Mouse (Mus musculus): Measurements from ENCODE around the gene Ccnb1.
"Not testable (repeated sequence)": the region's sequence is repeated elsewhere in the genome, so short reads cannot be mapped to it uniquely, and the experiment has no call there.

Ccnb1 gene

DNA sequence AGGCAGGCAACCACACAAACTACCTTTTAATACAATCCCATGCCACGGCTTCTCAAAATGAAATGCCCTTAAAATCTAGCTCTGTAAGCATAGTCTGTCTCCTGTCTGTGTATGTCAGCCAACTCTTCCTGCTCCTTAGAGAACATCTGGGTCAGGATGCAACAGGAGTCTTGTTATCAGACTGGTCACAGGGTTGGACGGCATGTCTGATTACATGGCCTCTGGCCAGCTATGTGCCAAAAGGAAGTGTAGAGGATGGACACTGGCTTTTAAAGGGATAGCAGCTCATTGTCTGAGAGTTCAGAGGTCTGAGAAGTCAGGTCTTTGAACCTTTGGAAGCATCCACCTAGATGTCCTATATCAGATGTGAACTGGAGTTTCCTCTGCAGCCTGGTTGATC lies 31.0 kb downstream of the Ccnb1 start:
- peak; percentile 45 for DNase-seq

DNA sequence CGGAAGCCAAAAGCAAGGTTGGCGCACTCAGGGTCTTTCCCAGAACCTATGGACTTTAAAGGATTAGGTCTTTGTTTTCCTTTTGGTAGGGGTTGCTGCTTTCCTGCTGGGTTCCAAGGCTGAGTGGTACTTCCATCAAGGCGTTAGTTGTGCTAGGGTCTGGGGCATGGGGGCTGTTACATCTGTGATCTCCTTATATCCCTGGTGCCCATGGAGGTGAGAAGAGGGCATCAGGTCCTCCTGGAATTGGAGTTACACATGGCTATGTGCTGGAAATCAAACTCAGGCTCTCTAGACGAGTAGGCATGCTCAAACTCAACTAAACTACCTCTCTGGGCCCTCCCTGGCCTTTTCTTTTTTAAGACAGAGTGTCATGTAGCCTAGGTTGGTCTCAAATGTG lies 32.2 kb downstream of the Ccnb1 start:
- no peak for DNase-seq

DNA sequence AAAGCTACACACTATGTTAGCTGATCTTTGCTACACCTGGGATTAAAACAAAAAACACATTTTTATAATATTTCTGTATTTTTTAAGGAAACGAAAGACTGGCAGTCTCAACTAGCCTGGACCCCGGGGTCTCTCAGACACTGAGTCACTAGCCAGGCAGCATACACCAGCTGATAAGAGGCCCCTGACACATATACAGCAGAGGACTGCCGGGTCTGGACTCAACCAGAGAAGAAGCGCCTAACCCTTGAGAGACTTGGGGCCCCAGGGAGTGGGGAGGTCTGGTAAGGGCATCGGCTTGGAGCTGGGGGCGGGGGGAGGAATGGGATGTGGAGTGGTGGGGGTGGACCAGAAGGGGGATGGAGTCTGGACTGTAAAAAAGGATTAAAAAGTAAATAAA lies 33.4 kb downstream of the Ccnb1 start:
- DNase-seq, result no peak

DNA sequence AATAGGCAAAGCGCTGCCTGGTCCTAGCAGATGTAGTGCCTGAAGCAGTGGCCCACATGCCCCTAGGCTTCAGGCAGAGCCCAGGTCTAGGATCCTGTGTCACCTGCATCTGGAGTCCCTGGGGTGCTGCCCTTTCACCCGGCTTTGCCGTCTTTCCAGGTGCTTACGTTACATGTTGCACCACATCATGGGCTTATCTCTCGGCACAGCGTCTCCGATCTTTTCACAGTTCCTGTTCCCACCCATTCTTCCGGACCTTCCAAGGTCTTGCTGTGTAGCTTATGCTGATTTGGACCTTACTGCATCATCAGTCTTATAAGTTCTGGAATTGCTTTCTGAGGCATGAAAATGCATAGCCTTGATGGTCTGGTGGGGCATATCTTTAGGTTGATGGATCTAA lies 33.8 kb downstream of the Ccnb1 start:
- DNase-seq, result no peak

DNA sequence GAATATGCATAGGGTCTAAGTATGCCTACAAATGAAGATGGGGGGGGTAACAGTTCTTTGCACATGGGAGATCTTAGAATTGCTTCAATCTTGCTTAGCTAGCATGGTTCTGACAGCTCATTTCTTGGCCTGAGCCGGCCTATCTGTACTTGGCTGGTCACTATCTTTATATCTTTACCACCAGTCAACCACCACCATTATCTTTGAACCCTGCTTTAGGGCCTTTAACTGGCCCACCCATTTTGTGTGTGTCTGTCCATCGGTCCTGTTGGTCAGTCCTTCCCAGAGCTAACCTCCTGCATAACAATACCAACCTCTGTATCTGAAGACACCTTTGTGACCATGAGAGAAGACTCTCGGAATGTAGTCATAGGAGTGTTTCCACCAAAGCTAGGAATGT lies 35.0 kb downstream of the Ccnb1 start:
- DNase-seq, result no peak

DNA sequence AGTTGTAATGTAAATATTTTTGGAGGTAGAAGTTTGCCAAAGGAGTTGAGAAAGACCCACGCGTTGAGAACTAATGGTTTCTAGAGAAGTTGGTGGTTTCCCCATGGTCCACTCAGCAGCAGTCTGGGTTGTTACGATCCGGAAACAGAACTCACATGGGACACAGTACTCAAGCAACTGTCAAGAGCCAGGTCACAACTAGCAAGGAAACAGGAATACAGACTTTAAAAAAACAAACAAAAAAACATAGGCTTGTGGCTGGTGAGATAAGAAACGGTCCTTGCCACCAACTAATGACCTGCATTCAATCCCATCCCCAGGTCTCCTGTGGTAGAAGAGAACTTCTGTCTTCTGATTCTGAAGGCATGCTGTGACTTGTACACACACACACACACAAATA lies 35.6 kb downstream of the Ccnb1 start:
- DNase-seq, result no peak

DNA sequence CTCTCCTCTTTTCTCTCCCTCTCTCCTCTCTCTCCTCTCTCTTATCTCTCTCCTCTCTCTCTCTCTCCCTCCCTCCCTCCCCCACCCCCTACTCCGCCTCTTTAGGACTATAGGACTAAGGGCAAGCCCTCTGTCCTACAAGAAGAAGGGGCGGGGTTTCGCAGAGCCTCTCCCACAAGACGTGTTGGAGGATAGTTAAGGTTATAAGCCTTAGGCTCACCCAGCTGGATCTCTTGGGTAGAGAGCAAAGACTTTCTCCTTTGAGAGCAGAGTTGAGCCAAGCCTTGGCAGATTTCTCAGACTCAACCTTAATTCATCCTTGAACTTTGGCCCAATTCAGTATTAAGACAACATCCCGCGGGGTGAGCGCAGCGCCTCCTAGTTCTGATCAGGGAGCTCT lies 37.7 kb downstream of the Ccnb1 start:
- no peak for DNase-seq

DNA sequence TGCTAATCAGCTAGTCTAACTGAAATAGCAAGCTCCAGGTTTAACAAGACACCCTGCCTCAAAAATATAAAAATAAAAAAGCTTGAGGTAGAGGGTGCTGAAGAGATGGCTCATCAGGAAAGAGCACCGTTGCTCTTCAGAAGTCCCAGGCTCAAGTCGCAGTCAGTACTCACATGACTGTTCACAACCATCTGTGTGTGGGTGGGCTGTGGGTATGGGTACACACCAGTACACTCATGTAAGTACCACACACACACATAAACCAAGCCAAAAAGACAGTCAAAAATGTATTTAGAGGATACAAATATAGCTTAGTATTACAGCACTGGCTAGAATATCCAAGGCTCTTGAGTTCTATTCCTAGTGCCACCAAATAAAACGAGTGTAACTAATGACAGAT lies 40.3 kb downstream of the Ccnb1 start:
- DNase-seq, result no peak

DNA sequence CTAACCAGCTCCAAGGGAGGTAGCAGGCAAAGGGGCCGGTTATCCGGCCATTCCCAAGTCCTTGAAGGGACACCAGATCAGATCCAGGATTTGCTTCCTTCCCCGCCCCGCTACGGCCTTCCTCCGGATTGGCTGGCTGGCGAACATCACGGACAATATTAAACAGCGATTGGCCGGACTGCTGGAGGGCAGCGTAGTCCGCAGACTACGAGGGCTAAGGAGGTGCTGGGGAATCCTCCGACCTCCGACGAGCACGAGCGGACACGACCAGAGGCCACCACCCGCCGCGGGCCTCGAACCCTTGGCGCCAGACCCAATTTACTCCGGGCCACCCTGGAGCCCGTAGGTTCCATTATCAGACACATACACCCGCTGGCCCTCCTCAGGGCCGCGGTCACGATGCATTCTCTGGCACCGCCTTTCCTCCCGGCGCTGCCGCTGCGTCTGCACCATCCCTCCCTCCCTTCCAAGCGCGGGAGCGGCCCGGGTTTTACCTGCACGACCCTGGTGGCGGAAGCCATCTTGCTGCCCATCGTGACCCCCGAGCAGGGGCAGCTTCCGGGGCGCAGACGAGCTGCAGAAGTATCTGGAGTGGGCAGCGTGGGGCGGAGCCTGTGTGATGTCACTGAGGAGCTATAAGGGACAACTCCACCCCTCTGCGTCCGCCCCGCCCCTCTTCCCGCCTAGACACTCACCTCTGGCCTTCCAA lies 42.2 kb downstream of the Ccnb1 start, which contains the start of gene Mrps36:
TSS of gene Mrps36 (minus strand) at position 624 of the 709 bp plus-strand sequence.
- DNase-seq, result peak; percentile 95

DNA sequence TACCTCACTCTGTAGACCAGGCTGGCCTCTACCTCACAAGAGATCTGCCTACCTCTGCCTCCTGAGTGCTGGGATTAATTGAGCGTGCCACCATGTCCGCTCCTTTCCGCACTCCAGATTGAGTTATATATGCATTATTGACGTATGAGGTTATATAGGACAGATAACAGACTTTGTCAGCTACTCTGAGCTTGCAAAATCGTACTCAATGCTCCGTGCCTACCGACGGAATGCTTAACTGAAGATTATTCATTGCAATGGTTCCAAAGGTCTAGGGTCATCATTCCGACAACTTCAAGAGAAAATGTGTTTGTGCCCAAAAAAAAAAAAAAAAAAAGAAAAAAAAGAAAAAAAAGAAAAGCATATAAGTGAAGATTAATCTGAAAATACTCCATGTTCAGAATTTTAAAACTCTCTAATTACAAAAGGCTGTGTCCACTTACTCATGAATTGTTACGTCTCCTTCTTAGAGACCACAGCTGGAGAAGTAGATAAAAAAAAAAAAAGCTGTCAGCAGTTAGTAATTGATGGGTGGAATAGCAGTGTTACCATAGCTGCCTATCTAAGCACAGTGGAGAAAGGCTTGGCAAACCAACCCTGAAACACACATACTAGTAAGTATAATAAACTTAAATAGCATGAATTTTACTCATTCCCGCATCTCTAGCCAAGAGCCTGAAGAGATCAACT lies 42.9 kb downstream of the Ccnb1 start:
- no peak for DNase-seq

DNA sequence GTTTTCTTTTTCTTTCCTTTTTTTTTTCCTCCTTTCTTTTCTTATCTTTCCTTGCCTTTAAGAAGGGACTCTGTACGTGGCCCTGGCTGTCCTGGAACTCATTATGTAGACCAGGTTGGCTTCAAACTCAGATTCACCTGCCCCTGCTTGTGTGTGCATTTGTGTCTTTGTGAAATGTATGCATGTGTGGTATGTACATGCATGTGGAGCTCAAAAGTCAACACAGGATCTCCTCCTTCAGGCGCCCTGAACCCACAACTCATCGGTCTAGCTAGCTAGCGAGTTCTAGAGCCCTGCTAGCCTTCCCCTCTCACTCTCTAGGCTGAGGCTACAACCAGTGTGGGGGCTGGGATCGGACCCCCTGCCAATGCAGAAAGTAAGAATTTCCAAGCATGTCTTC lies 43.5 kb downstream of the Ccnb1 start:
- no peak for DNase-seq

DNA sequence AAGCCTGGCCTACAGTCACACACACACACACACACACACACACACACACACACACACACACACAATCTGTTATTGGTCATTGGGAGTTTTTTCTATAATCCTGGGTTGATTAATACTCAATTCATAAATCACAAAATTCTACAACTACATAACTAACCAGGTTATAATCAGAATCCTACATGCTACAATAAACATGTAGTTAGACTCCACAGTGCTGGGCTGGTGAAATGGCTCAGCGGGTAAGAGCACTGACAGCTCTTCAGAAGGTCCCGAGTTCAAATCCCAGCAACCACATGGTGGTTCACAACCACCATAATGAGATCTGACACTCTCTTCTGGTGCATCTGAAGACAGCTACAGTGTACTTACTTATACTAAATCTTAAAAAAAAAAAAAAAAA lies 53.6 kb downstream of the Ccnb1 start:
- no peak for DNase-seq

DNA sequence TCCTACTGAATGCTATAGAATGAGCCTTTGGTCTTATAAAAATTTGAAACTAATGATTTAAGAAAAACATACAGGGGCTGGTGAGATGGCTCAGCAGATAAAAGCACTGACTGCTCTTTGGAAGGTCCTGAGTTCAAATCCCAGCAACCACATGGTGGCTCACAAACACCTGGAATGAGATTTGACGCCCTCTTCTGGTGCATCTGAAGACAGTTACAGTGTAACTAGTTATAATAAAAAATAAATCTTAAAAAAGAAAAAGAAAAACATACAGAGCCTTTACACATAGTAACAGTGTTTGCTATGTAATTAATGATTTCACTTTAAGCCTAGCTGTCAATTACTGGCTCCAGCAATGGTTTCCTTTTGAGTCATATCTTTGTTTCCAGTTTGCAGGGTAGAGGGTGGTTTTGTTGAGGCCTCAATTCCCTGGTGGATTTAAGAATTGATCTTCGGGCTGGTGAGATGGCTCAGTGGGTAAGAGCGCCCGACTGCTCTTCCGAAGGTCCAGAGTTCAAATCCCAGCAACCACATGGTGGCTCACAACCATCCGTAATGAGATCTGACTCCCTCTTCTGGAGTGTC lies 54.8 kb downstream of the Ccnb1 start:
- DNase-seq, result not testable (repeated sequence)

DNA sequence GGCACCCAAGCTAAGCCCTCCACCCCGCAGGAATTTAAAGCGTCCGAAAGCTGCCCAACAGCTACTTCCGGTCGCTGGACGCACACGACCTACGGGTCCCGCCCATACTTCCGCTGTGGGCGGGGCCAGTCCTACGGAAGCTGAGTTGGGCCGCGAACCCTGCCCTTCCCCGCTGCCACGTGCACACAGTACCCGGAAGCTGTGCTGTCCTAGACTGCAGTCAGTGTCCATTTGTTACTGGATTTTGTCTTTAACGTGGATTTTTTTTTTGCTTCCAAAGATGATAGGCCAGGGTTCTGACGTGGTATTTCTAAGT lies 55.6 kb downstream of the Ccnb1 start, which contains the start of gene Cdk7:
TSS of gene Cdk7 (minus strand) at position 79 of the 316 bp plus-strand sequence.
- DNase-seq, result peak; percentile 93

DNA sequence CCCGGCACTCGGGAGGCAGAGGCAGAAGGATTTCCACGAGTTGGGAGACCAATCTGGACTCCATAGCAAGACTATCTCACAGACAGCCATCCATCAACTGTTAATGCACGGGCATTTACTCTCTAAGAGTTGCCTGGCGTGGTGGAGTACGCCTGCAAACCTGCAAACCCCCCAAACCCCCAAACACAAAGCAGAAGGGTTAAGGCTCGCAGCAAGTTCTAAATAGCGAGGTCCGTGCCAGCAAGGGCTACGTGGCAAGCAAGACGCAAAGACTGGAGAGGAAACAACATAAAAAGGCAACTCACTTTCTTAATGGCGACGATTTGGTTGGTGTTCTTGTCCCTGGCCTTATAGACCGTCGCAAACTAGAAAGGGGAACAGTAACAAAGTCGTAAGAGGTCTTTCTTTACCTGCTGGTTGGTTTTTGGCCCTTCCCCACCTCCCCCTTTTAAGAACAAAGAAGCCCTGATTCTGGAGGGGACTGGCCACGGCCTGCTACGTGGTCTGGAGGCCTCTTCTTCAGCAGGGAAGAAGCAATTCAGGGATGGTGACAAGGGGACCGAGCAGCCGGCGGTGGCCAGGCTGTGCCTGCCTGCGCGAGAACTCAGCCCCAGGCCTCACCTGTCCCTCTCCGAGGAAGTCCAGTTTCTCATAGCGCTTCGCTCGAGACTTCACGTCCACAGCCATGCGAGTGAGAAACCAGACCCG lies 56.1 kb downstream of the Ccnb1 start:
- peak; percentile 6 for DNase-seq
